Mouse (Mus musculus): ENCODE measurements around the gene Atp1a4.

- TF ChIP-seq CTCF (IDR thresholded peaks at IDR 0.05; ENCODE audit: low read depth, low read length) = no peak
- TF ChIP-seq POLR2A (IDR thresholded peaks at IDR 0.05; ENCODE audit: extremely low read depth, insufficient read depth, low read length) = no peak
Measured at GRCm38 (mm10) chr1:172197851-172198250, 60.4 kb downstream of the Atp1a4 start.
